Mouse (Mus musculus): ENCODE results near the gene Ccdc117. TPM values are rescaled to one million over a fixed set of nuclear protein-coding genes. Genes with fewer than 3 reads are reported as not detected.
A peak's percentile ranks its signal among the peaks of the same experiment; 100 is the strongest.

Gene Ccdc117
- 11.4 and 15.4 TPM in 2 replicates for polyA plus RNA-seq (2014; fragmentation: Nextera tagmentation; extraction: Ambion mirVana)

DNA sequence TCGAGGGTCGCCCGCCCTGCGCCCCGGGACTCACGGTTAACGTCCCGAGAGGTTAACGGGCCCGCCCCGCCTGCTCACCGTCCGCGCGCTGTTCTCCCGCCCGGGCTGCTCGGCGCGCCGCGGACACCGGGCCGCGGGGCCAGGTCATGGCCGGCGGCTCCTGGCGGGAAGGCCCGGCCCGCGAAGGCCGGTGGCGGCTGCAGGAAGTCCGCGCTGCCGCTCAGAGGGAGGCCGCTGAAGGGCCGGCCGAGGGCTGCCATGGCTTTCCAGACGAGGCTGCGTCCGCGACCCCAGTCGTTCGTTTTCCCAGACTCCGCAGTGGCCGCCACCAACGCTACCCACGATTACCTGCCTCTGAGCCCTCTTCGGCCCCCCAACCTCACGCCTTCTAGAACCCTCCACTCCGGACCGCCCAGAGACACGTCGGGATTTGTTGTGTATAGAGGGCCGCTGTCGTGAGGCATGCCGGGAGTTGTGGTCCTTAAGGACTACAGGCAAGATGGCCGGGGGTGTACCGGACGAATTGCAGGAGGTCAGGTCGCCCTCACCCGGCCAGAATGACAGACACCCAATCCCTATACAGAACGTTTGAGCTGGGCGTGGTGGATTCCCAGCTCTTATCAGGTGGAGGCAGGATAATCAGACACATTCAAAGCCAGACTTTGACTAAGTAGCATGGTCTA, at the start of gene Ccdc117:
TSS of gene Ccdc117 (minus strand) at position 389 of the 683 bp plus-strand sequence.
- WGBS = under 1% methylated on average over 64 of the region's 65 CpGs
- Histone ChIP-seq H3K36me3 (replicated peaks; ENCODE audit: control insufficient read depth, insufficient read depth) (peaks cover 3% of the 10 kb centered on the region), H3K9me3 (ENCODE audit: control insufficient read depth, low read length) (no peaks in the 10 kb centered on the region), H3K27ac (peak within 1 kb of the TSS; percentile 63; the same call in 1 of the 2 replicates), H3K27me3 (ENCODE audit: control insufficient read depth, insufficient read depth, low read length) (no peaks in the 10 kb centered on the region), H3K4me3 (replicated peaks; ENCODE audit: low read length) (peak within 1 kb of the TSS; percentile 95), H3K9ac (peak within 1 kb of the TSS; percentile 91), H3K4me1 (replicated peaks; ENCODE audit: control insufficient read depth, insufficient read depth, low read length) (peaks cover 13% of the 10 kb centered on the region), H3K4me2 (replicated peaks) (peak within 1 kb of the TSS; percentile 82)
- ATAC-seq (ENCODE audit: low FRiP score) (peak; percentile 98), DNase-seq (ENCODE audit: low spot score) (peak; percentile 84)

DNA sequence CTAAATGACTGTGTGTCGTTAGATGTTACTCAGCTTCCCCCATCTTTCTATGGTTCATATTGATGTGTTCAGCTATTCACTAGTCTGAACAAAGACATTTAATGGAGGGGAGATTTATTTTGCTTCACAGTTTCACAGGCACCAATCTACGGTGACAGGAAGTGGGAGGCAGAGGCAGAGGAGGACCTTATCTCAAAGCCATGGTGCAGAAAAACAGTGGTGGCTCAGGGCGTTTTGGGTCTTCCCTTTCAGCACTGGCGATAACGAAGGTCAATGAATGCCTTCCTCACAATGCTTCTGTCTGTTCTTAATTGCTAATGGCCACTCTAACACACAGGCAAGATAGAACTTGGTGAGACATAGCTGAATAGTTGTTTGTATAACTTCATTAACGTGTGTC, 33.1 kb upstream of the Ccdc117 start:
- 88% methylated on average over 6 of the region's 6 CpGs for WGBS
- Histone ChIP-seq H3K27ac (no peak overlapping the region), H3K9me3 (ENCODE audit: control insufficient read depth, low read length) (no peaks in the 10 kb centered on the region), H3K27me3 (ENCODE audit: control insufficient read depth, insufficient read depth, low read length) (no peaks in the 10 kb centered on the region), H3K4me2 (replicated peaks) (no peak overlapping the region), H3K9ac (no peak overlapping the region), H3K4me1 (replicated peaks; ENCODE audit: control insufficient read depth, insufficient read depth, low read length) (no peaks in the 10 kb centered on the region), H3K4me3 (replicated peaks; ENCODE audit: low read length) (no peak overlapping the region), H3K36me3 (replicated peaks; ENCODE audit: control insufficient read depth, insufficient read depth) (no peaks in the 10 kb centered on the region)
- ATAC-seq (ENCODE audit: low FRiP score) (no peak), DNase-seq (ENCODE audit: low spot score) (no peak)

DNA sequence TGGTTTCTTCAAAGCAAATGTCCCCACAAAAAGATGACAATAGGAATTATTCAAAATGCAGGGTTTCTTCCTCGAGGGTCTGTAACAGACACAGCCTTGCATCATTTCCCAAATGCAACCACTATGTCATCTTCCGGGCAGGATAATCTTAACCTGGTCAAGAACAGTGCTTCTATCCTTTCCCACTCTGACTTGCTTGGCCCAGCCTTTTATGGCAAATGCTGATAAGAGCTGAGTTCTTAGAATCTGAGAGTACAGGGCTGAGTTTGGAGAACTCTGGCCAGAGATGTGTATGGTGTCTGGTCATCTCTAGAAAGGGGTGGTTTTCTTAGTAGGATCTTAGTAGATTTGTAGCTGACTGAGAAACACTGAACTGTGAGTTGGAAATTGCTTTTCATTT, 31.8 kb upstream of the Ccdc117 start:
- Histone ChIP-seq H3K36me3 (replicated peaks; ENCODE audit: control insufficient read depth, insufficient read depth) (no peaks in the 10 kb centered on the region), H3K27ac (no peak overlapping the region), H3K4me1 (replicated peaks; ENCODE audit: control insufficient read depth, insufficient read depth, low read length) (no peaks in the 10 kb centered on the region), H3K9ac (no peak overlapping the region), H3K27me3 (ENCODE audit: control insufficient read depth, insufficient read depth, low read length) (no peaks in the 10 kb centered on the region), H3K4me2 (replicated peaks) (no peak overlapping the region), H3K4me3 (replicated peaks; ENCODE audit: low read length) (no peak overlapping the region), H3K9me3 (ENCODE audit: control insufficient read depth, low read length) (no peaks in the 10 kb centered on the region)
- ATAC-seq (ENCODE audit: low FRiP score) (no peak), DNase-seq (ENCODE audit: low spot score) (no peak)
- WGBS = 89% methylated on average over 2 of the region's 2 CpGs

DNA sequence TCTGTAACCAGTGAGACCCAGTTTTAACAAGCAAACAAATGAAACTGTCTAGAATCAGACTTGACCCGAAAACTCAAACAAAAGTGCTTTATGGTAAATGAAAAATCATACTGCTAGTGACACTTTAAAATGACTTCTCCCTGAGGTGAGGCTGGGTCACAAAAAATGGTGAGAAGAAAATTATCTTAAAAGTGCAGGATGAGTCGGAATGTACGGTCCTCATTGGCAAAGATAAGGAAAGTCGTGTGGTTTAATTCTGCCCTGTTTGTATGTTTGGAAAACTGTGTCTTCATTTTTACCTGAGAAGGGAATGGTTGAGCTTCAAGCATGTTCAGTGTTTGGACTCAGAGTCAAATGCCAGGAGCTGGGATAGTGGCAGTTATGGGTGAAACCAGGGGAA, 29.9 kb upstream of the Ccdc117 start:
- DNase-seq (ENCODE audit: low spot score) (no peak), ATAC-seq (ENCODE audit: low FRiP score) (no peak)
- H3K36me3 ChIP-seq (replicated peaks; ENCODE audit: control insufficient read depth, insufficient read depth) = no peaks in the 10 kb centered on the region
- H3K4me2 ChIP-seq (replicated peaks) = no peak overlapping the region
- 91% methylated on average over 4 of the region's 4 CpGs for WGBS
- no peak overlapping the region for H3K9ac ChIP-seq
- no peaks in the 10 kb centered on the region for H3K4me1 ChIP-seq (replicated peaks; ENCODE audit: control insufficient read depth, insufficient read depth, low read length)
- H3K27ac ChIP-seq = no peak overlapping the region
- H3K4me3 ChIP-seq (replicated peaks; ENCODE audit: low read length) = no peak overlapping the region
- H3K27me3 ChIP-seq (ENCODE audit: control insufficient read depth, insufficient read depth, low read length) = no peaks in the 10 kb centered on the region
- H3K9me3 ChIP-seq (ENCODE audit: control insufficient read depth, low read length) = no peaks in the 10 kb centered on the region

DNA sequence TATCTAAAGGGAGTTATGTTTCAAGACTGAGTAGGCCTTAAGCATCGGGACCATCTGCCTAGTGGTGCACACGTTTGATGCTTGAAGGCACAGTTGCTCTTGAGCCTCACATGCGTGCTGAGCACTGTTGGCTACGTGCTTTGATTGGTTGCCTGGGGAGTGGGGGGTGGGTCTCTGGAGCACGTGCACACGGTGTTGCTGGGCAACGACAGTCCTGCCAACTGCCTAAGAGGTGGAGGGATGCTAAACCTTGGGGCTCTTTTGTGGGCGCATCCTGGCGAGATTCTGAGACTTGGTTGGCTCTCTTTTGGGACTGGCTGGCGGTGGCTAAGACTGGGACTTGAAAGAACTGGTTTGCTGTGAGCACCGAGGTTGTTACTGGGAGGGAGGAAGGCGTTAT, 27.5 kb upstream of the Ccdc117 start, which contains the start of gene Ankrd36:
TSS of gene Ankrd36 (plus strand) at position 211 of the 400 bp plus-strand sequence.
- Histone ChIP-seq H3K27me3 (ENCODE audit: control insufficient read depth, insufficient read depth, low read length) (no peaks in the 10 kb centered on the region), H3K4me1 (replicated peaks; ENCODE audit: control insufficient read depth, insufficient read depth, low read length) (no peaks in the 10 kb centered on the region), H3K4me2 (replicated peaks) (no peak within 1 kb of the TSS), H3K9ac (no peak within 1 kb of the TSS), H3K27ac (no peak within 1 kb of the TSS), H3K4me3 (replicated peaks; ENCODE audit: low read length) (no peak within 1 kb of the TSS), H3K36me3 (replicated peaks; ENCODE audit: control insufficient read depth, insufficient read depth) (no peaks in the 10 kb centered on the region), H3K9me3 (ENCODE audit: control insufficient read depth, low read length) (no peaks in the 10 kb centered on the region)
- DNase-seq (ENCODE audit: low spot score) (no peak), ATAC-seq (ENCODE audit: low FRiP score) (no peak)
- WGBS = 68% methylated on average over 12 of the region's 12 CpGs

DNA sequence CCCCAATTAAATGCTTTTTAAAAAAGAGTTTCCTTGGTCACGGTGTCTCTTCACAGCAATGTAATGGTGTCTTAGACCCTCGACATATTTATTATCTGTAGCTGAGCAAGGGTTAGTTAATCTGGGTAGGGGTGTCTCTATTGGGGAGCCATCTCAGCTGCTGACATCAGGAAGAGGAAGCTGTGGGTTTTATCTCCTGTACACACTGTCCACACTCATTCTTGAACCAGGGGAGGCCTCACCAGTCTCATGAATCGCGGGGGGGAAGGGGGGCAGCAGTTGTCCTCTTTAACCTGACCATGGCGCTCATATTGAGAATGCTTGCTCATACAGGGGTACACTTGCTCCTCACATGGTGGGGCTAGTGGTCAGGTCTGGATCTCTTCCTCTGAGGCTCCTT, 26.1 kb upstream of the Ccdc117 start:
- no peaks in the 10 kb centered on the region for H3K9me3 ChIP-seq (ENCODE audit: control insufficient read depth, low read length)
- 96% methylated on average over 5 of the region's 5 CpGs for WGBS
- no peak for DNase-seq (ENCODE audit: low spot score)
- no peak for ATAC-seq (ENCODE audit: low FRiP score)
- H3K27me3 ChIP-seq (ENCODE audit: control insufficient read depth, insufficient read depth, low read length) = no peaks in the 10 kb centered on the region
- no peak overlapping the region for H3K4me3 ChIP-seq (replicated peaks; ENCODE audit: low read length)
- no peak overlapping the region for H3K4me2 ChIP-seq (replicated peaks)
- H3K4me1 ChIP-seq (replicated peaks; ENCODE audit: control insufficient read depth, insufficient read depth, low read length) = no peaks in the 10 kb centered on the region
- H3K9ac ChIP-seq = no peak overlapping the region
- no peak overlapping the region for H3K27ac ChIP-seq
- no peaks in the 10 kb centered on the region for H3K36me3 ChIP-seq (replicated peaks; ENCODE audit: control insufficient read depth, insufficient read depth)

DNA sequence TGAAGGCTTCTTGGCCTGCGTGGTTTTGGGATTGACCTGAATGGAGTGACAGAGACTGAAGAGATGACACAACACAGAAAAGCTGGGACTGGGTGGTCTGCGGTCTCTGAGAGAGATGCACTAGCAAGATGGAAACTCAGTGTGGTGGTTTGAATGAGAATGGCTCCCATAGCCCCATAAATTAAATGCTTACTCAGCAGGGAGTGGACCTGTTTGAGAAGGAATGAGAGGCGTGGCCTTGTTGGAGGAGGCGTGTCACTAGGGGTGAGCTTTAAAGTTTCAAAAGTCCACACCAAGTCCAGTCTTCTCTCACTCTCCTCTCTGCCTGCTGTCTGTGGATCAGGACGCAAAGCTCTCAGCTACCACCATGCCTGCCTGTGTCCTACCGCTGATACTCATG, 25.7 kb upstream of the Ccdc117 start:
- H3K27me3 ChIP-seq (ENCODE audit: control insufficient read depth, insufficient read depth, low read length) = no peaks in the 10 kb centered on the region
- 96% methylated on average over 6 of the region's 6 CpGs for WGBS
- H3K4me1 ChIP-seq (replicated peaks; ENCODE audit: control insufficient read depth, insufficient read depth, low read length) = no peaks in the 10 kb centered on the region
- no peak overlapping the region for H3K4me3 ChIP-seq (replicated peaks; ENCODE audit: low read length)
- no peak overlapping the region for H3K9ac ChIP-seq
- no peak overlapping the region for H3K4me2 ChIP-seq (replicated peaks)
- DNase-seq (ENCODE audit: low spot score) (no peak), ATAC-seq (ENCODE audit: low FRiP score) (no peak)
- H3K27ac ChIP-seq = no peak overlapping the region
- H3K9me3 ChIP-seq (ENCODE audit: control insufficient read depth, low read length) = no peaks in the 10 kb centered on the region
- no peaks in the 10 kb centered on the region for H3K36me3 ChIP-seq (replicated peaks; ENCODE audit: control insufficient read depth, insufficient read depth)

DNA sequence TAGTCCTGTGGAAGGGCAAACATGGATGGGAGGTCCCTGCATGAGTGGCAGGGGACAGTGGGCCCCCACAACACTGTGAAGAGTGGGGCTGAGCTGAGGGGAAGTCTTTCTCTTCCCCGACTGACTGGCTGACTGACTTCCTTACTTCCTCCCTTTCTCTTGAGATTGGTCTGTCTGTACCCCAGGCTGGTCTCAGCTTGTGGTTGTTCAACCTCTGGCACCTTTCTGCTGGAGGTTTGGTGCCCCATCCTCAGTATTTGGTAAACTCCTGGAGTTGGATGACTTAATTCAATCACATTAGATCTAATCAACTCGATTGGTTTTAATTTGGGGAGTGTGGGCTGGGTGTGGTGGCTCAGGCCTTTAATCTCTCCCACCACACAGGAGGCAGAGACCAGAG, 24.5 kb upstream of the Ccdc117 start:
- H3K36me3 ChIP-seq (replicated peaks; ENCODE audit: control insufficient read depth, insufficient read depth) = no peaks in the 10 kb centered on the region
- no peaks in the 10 kb centered on the region for H3K4me1 ChIP-seq (replicated peaks; ENCODE audit: control insufficient read depth, insufficient read depth, low read length)
- no peak for DNase-seq (ENCODE audit: low spot score)
- no peak for ATAC-seq (ENCODE audit: low FRiP score)
- WGBS = 83% methylated on average over 2 of the region's 2 CpGs
- H3K9me3 ChIP-seq (ENCODE audit: control insufficient read depth, low read length) = no peaks in the 10 kb centered on the region
- no peak overlapping the region for H3K4me3 ChIP-seq (replicated peaks; ENCODE audit: low read length)
- H3K4me2 ChIP-seq (replicated peaks) = no peak overlapping the region
- H3K27me3 ChIP-seq (ENCODE audit: control insufficient read depth, insufficient read depth, low read length) = no peaks in the 10 kb centered on the region
- H3K9ac ChIP-seq = no peak overlapping the region
- H3K27ac ChIP-seq = no peak overlapping the region

DNA sequence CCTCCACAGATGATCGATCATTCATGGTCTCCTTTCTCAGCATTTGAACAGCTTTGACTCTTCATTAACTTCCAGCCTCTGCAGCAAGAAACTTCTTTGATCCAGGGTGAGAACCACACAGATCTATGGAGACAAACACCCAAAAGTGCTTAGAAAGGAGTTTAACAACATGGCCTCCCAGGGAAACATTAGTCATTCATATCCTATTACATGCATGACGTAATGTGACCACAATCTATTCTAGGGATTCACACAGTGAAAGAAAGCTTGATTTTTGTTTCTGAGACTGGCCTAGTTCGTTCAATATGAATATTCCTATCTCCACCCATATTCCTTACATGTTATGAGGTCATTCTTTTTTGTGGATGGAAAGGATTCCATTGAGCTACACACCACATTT, 23.6 kb upstream of the Ccdc117 start:
- 85% methylated on average over 3 of the region's 3 CpGs for WGBS
- Histone ChIP-seq H3K27ac (no peak overlapping the region), H3K9me3 (ENCODE audit: control insufficient read depth, low read length) (no peaks in the 10 kb centered on the region), H3K4me3 (replicated peaks; ENCODE audit: low read length) (no peak overlapping the region), H3K27me3 (ENCODE audit: control insufficient read depth, insufficient read depth, low read length) (no peaks in the 10 kb centered on the region), H3K9ac (no peak overlapping the region), H3K36me3 (replicated peaks; ENCODE audit: control insufficient read depth, insufficient read depth) (no peaks in the 10 kb centered on the region), H3K4me2 (replicated peaks) (no peak overlapping the region), H3K4me1 (replicated peaks; ENCODE audit: control insufficient read depth, insufficient read depth, low read length) (no peaks in the 10 kb centered on the region)
- ATAC-seq (ENCODE audit: low FRiP score) (no peak), DNase-seq (ENCODE audit: low spot score) (no peak)

DNA sequence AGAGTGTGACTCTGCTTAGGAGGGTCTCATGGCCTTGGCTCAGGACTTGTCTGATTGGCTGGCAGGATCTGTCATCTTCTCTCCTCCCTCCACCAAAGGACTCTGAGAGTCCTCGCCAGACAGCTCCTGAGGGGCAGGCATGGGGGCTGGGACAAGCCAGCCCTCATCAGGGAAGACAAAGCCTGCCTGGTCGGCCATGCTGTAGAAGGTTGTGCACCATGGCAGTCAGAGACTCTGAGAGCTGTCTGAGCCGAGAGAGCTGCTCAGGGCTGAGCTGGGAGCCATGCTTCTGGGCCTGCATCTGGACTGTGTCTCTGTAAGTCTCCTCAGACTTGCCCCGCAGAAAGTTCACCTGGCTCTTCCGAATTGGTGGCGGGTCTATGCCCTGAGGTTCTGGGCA, 21.9 kb upstream of the Ccdc117 start:
- Histone ChIP-seq H3K4me2 (replicated peaks) (no peak overlapping the region), H3K27me3 (ENCODE audit: control insufficient read depth, insufficient read depth, low read length) (no peaks in the 10 kb centered on the region), H3K36me3 (replicated peaks; ENCODE audit: control insufficient read depth, insufficient read depth) (no peaks in the 10 kb centered on the region), H3K9me3 (ENCODE audit: control insufficient read depth, low read length) (no peaks in the 10 kb centered on the region), H3K9ac (no peak overlapping the region), H3K4me1 (replicated peaks; ENCODE audit: control insufficient read depth, insufficient read depth, low read length) (no peaks in the 10 kb centered on the region), H3K27ac (no peak overlapping the region), H3K4me3 (replicated peaks; ENCODE audit: low read length) (no peak overlapping the region)
- DNase-seq (ENCODE audit: low spot score) (no peak), ATAC-seq (ENCODE audit: low FRiP score) (no peak)
- WGBS = 62% methylated on average over 6 of the region's 6 CpGs

Measured in hindbrain, embryonic 14.5 days (tissue).